Mouse (Mus musculus) hindbrain, embryonic 16.5 days (tissue): ENCODE measurements at regions not wholly inside any gene's neighbourhood (a gene's known extent, or its start where the extent isn't known, plus 50 kb on each side); places are given as distances from the start of the nearest gene placed in this dataset. TPM values are rescaled to one million over a fixed set of nuclear protein-coding genes. Genes with fewer than 3 reads are reported as not detected.

ENCODE experiments used
- ATAC-seq: fragments of 200-750 bp; cut with Nextera tagmentation; 2 replicates; pipeline ENCODE4 v1.8.0; 2017; ENCODE audit warnings: moderate TSS enrichment, moderate library complexity
- H3K27ac ChIP-seq: fragments of 300-500 bp; sonication (generic); 2 replicates; pipeline ENCODE4 v1.5.1; 2014; ENCODE audit warnings: low read depth, mild to moderate bottlenecking, control low read depth, low read length, moderate library complexity
- H3K27me3 ChIP-seq: fragments of 300-500 bp; sonication (generic); replicated peaks from 2 replicates; pipeline ENCODE4 v1.6.1; 2014; ENCODE audit warnings: low read length; ENCODE audit not compliant: control insufficient read depth, insufficient read depth
- H3K36me3 ChIP-seq: fragments of 300-500 bp; sonication (generic); 2 replicates; pipeline ENCODE4 v1.6.1; 2014; ENCODE audit warnings: mild to moderate bottlenecking, low read length, moderate library complexity, mixed read lengths; ENCODE audit not compliant: control insufficient read depth, insufficient read depth
- H3K4me1 ChIP-seq: fragments of 300-500 bp; sonication (generic); 2 replicates; pipeline ENCODE4 v1.6.1; 2014; ENCODE audit warnings: low read depth, low read length; ENCODE audit not compliant: control insufficient read depth, insufficient read depth
- H3K4me2 ChIP-seq: fragments of 300-500 bp; sonication (generic); 2 replicates; pipeline ENCODE4 v1.6.1; 2014; ENCODE audit warnings: mild to moderate bottlenecking, low read length, control low read depth, moderate library complexity
- H3K4me3 ChIP-seq: fragments of 300-500 bp; sonication (generic); 2 replicates; pipeline ENCODE4 v1.5.1; 2014; ENCODE audit warnings: mild to moderate bottlenecking, low read length, control low read depth, moderate library complexity
- H3K9ac ChIP-seq: fragments of 300-500 bp; sonication (generic); 2 replicates; pipeline ENCODE4 v1.6.1; 2014; ENCODE audit warnings: low read depth, mild to moderate bottlenecking, control low read depth, low read length, moderate library complexity
- H3K9me3 ChIP-seq: fragments of 300-500 bp; sonication (generic); 2 replicates; pipeline ENCODE4 v1.6.1; 2014; ENCODE audit warnings: mild to moderate bottlenecking, low read length, moderate library complexity; ENCODE audit not compliant: control insufficient read depth
- WGBS: fragments of 180-500 bp; shearing (Covaris S2); extraction: QIAGEN DNeasy Blood & Tissue Kit; methylation state at CpG from one replicate; pipeline ENCODE4 v1.1.7; 2014; 5-methylcytosine and 5-hydroxymethylcytosine counted together
- microRNA-seq: library from miRNA; unstranded; fragments of <30 nt; microRNA quantifications from one replicate; pipeline ENCODE4, GENCODE M21; 2017

GRCm38 (mm10) chr3:137810123-137810522 is 54.2 kb upstream of the H2afz start:
- H3K9ac ChIP-seq: no peak overlapping the region
- H3K4me3 ChIP-seq: no peak overlapping the region
- no peak overlapping the region for H3K27ac ChIP-seq
- no peaks in the 10 kb centered on the region for H3K36me3 ChIP-seq
- no peaks in the 10 kb centered on the region; the same call in 1 of the 2 replicates for H3K9me3 ChIP-seq
- H3K27me3 ChIP-seq: no peaks in the 10 kb centered on the region
- ATAC-seq: no peak
- H3K4me2 ChIP-seq: no peak overlapping the region
- no peaks in the 10 kb centered on the region for H3K4me1 ChIP-seq
- 85% methylated on average over 3 of the region's 3 CpGs for WGBS

Small RNA genes in the stretch of these regions (microRNA-seq; reads per million reads assigned to microRNA genes)
- not detected for gene Mir6380
